Mouse (Mus musculus): ENCODE data around the gene Wdr66.

- TF ChIP-seq CTCF (IDR thresholded peaks at IDR 0.05; ENCODE audit: low read depth, low read length) (no peak), EP300 (IDR thresholded peaks at IDR 0.05; ENCODE audit: insufficient read depth, low read depth, low read length) (no peak), POLR2A (IDR thresholded peaks at IDR 0.05; ENCODE audit: insufficient read depth, low read length) (no peak)
These were observed 57.9 kb downstream of the Wdr66 start for GRCm38 (mm10) chr5:123309816-123310215.
